Mouse (Mus musculus) left cerebral cortex, postnatal 4 days (tissue): ENCODE data around the gene Hells. TPM values are rescaled to one million over a fixed set of nuclear protein-coding genes. Genes with fewer than 3 reads are reported as not detected.

Experiments
- DNase-seq: peaks from one replicate; pipeline ENCODE4 v3.0.0-alpha.2; 2022
- intact Hi-C: fragments of 180-260 bp; cut with DNase I; formaldehyde crosslinking; loops from one replicate; pipeline ENCODE4 v1.15.1; 2025
- total RNA-seq, 2 experiments: library from RNA; stranded (reverse); gene quantifications; 2 replicates each; pipeline ENCODE4 v1.2.3; 2021

The Hells gene
- 1 to 10 TPM; 9.4 to 9.8 TPM for total RNA-seq

DNA sequence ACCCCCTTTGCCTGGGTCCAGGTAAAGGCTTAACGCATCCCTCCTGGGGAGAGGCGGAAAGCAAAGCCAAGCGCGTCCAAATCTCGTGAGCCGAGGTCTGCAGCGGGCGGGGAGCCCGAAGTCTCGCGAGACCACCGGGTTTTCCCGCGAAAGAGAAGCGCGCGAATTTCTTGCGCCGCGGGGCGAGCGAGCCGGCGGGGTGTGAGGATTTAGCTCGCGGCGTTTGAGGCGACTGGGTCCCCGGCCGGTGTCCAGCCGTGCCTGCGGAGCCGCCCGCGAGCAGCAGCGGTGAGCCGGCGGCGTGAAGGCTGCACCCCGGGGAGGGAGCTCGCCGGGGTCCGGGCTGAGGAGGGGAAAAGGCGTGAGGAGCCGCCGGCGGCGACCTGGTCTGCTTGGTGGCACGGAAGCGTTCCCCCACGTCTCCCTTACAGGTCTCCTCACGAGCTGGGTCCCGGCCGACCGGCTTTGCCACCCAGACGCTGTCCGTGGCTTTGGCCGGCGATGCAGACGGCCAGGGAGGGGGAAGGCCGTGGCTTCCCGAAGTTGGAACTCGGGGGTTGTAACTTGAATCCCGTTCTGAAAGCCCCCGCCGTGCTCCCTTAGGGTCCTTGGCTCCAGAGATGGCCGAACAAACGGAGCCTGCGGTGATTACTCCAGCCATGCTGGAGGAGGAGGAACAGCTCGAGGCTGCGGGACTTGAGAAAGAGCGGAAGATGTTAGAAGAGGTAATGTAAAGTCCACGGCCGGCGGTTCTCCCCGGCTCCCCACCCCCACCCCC lies at the start of gene Hells:
Gene Hells, plus strand, starts transcription at position 128 of the 778 bp plus-strand sequence.
- peak; percentile 89 for DNase-seq
- intact Hi-C loops = no loop called here

- DNase-seq = peak; percentile 73
- intact Hi-C loops = no loop called here
Observed at GRCm38 (mm10) chr19:38901146-38902135, 29.3 kb upstream of the Hells start.

DNA sequence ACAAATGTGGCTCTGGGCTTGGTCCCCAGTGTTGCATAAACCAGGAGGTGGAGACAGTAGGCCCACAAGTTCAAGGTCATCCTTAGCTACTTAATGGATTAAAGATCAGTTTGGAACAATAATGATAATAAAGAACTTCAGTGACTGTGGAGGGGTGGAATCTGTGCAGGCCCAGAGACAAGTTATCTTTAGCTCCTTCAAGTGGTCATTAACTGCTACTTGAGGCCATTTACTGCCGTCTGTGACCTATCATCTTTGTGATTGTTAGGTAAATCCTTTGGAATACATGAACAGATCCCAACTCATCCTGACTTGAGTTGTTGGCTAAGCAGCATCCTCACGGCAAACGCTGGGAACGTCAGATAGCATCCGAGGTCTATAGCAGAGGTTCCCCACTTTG lies 28.2 kb upstream of the Hells start:
- intact Hi-C loops = no loop called here
- no peak for DNase-seq

GRCm38 (mm10) chr19:38913786-38914185 lies 16.9 kb upstream of the Hells start:
- intact Hi-C loops = no loop called here

GRCm38 (mm10) chr19:38914926-38915325 lies 15.8 kb upstream of the Hells start:
- intact Hi-C loops = no loop called here
- no peak for DNase-seq

More at GRCm38 (mm10) chr19:38913786-38914185, 16.9 kb upstream of the Hells start:
- DNase-seq = no peak

GRCm38 (mm10) chr19:38915677-38916076 lies 15.0 kb upstream of the Hells start:
- DNase-seq = peak; percentile 31
- intact Hi-C loops = no loop called here

- DNase-seq = no peak
- intact Hi-C loops = no loop called here
Observed at GRCm38 (mm10) chr19:38928481-38929158, 2.1 kb upstream of the Hells start.

DNA sequence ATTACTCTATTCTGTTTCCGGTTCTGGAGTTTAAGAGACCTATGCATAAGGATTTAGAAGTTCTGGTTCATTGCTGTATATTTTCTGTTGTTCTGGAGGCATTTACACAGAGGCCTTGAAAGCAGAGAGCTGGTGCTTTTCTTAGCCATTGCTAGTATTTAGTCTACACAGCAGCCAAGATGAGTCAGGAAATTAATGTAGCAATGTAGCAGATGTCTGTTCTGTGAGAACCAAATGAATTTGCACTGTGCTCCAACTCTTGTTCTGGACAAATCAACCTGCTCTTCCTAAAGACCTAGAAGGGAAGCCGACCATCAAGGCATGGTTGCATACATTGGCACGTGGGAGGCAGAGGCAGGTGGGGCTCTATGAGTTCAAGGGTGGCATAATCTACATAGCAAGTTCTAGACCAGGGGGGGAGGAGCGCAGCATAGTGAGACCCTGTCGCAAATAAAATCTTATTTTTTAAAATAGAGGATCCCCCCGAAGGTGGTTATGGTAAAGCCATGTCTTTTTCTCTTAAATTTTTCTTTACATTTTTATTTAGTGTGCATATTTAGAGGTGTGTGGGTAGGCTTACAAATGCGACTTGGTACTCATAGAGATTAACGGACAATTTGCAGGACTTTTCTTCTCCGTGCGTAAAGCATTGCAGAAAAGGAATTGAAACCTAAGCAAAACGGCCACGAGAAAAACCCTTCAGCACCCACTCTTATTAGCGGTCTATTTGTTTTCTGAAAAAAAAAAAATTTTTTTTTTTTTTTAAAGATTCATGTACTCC lies 1.1 kb upstream of the Hells start:
- no peak for DNase-seq
- intact Hi-C loops = no loop called here

- DNase-seq = no peak
- intact Hi-C loops = no loop called here
Observed at GRCm38 (mm10) chr19:38930252-38930787, 395 bp upstream of the Hells start.

- intact Hi-C loops = no loop called here
- DNase-seq = no peak
Observed at GRCm38 (mm10) chr19:38931566-38931890, 813 bp downstream of the Hells start.

GRCm38 (mm10) chr19:38944590-38945307 lies 14.0 kb downstream of the Hells start:
- intact Hi-C loops = no loop called here
- DNase-seq = no peak

GRCm38 (mm10) chr19:38970741-38971140 lies 40.0 kb downstream of the Hells start:
- intact Hi-C loops = no loop called here
- DNase-seq = no peak

GRCm38 (mm10) chr19:38972581-38972980 lies 41.9 kb downstream of the Hells start:
- intact Hi-C loops = no loop called here
- no peak for DNase-seq

- no peak for DNase-seq
Observed at GRCm38 (mm10) chr19:38973666-38974065, 43.0 kb downstream of the Hells start.

GRCm38 (mm10) chr19:38976269-38976668 lies 45.6 kb downstream of the Hells start:
- DNase-seq = no peak
- intact Hi-C loops = no loop called here

More at GRCm38 (mm10) chr19:38973666-38974065, 43.0 kb downstream of the Hells start:
- intact Hi-C loops = no loop called here

DNA sequence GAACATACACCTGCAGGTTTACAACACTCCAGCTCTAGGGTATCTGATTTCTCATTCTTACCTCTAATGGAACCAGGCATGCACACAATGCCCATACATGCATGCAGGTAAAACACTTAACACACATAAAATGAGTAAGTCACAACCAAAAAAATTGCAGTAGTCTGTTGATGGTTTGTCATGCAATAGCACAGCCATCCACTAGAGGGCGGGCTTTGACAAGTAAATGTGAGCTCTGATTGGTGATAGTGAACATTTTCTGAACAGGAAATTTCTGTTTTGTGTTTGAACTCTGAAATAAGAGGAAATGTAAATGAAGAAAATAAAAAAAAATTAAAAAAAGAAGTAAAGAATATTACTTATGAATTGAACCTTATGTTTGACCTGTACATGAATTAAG lies 51.3 kb downstream of the Hells start:
- intact Hi-C loops = loop anchor here (2.0 to 10.0 kb wide), 2 partner anchors 1243 to 1563 kb away; no protein-coding TSS in a partner anchor
- DNase-seq = peak; percentile 69

DNA sequence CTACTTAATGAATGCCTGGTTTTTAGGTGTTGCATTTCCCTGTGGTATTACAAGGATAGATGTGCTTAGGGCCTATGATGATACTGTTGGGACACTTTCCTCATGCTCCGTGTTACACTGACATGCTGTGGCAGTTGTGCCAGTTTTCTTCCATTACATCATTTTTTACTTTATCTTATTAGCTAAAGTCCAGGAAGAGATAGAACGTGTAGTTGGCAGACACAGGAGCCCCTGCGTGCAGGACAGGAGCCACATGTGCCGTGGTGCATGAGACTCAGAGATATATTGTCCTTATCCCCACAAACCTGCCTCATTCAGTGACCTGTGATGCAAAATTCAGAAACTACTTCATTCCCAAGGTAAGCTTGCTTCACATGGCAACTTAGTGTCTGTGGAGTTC lies 67.5 kb downstream of the Hells start:
- intact Hi-C loops = no loop called here

GRCm38 (mm10) chr19:38998676-38999075 lies 68.0 kb downstream of the Hells start:
- no peak for DNase-seq
- intact Hi-C loops = no loop called here

More for the DNA sequence above, 67.5 kb downstream of the Hells start:
- no peak for DNase-seq

GRCm38 (mm10) chr19:39005132-39005531 lies 74.4 kb downstream of the Hells start:
- intact Hi-C loops = no loop called here
- DNase-seq = no peak
